Mouse (Mus musculus): Measurements from ENCODE around the gene Syde2. TPM values are rescaled to one million over a fixed set of nuclear protein-coding genes. Genes with fewer than 3 reads are reported as not detected.
"Not testable (repeated sequence)": the region's sequence is repeated elsewhere in the genome, so short reads cannot be mapped to it uniquely, and the experiment has no call there.

Gene Syde2
- polyA plus RNA-seq, 1 experiment, result 1.3 TPM

DNA sequence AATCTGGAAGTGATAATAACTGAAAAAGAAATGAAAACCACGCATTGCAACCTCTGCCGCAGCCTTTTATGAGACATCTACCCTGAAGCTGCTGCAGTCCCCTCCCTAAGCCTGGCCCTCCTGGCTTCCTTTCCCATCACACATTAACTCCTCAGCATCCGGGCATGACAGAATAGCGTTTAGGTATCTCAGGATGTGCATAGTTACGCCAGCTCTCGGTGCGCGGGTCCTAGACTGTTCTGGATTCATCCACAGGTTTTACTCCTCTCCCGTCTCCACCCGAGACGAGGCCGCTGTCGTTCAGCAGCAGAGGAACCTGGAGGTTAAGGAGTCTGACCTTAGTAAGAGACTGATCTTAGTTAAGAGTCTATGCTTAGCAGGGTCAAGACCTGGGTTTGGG lies 3.5 kb downstream of the Syde2 start:
- WGBS, result 89% methylated on average over 13 of the region's 13 CpGs

DNA sequence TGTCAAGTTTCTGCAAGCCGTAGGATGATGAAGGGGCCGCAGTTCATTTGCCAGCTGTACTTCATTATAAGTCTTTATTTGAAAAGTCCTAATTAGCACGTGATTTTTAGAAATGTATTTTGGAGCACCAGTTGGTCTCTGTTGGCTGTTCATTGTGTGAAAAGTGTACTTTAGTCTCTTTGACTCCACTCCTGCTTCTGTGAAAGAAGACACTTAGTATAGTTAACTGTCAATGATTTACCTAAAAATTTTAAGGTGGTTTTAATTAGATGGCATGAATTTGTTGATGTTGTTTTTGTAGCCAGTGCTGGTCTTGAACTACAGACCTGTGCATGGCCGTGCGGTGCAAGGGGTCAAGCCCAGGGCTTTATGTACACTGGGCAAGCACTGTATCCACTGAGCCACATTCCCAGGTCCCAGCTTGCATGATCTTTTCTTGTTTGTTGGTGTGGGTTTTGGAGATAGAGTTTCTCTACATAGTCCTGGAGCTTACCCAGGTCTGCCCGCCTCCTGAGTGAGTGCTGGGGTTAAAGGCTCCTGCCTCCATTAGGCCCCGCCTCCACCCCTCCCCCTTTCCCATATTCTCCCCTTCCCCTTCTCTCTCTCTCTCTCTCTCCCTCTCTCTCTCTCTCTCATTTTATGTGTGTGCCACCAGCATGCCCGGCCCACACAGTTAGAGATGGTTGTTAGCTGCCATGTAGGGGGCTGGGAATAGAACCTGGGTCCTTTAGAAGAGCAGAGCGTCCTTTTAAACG lies 4.5 kb downstream of the Syde2 start:
- WGBS, result 86% methylated on average over 10 of the region's 10 CpGs
- no peak overlapping the region for H3K4me3 ChIP-seq (replicated peaks; ENCODE audit: insufficient read depth, low read depth, low read length)

More for the DNA sequence above, 3.5 kb downstream of the Syde2 start:
- no peak for DNase-seq
- Histone ChIP-seq H3K4me3 (replicated peaks; ENCODE audit: insufficient read depth, low read depth, low read length) (no peak overlapping the region), H3K27me3 (ENCODE audit: control insufficient read depth, insufficient read depth, low read length) (peaks cover 1% of the 10 kb centered on the region; the same call in 1 of the 2 replicates), H3K27ac (ENCODE audit: insufficient read depth, low read length) (no peak overlapping the region), H3K4me1 (ENCODE audit: control insufficient read depth, insufficient read depth, low read length) (0 out of 2 replicates have a peak, but pooled peaks cover 2% of the 10 kb centered on the region)
- TF ChIP-seq CTCF (IDR thresholded peaks at IDR 0.05; ENCODE audit: borderline replicate concordance, insufficient read depth, low read depth, low read length) (no peak), POLR2A (IDR thresholded peaks at IDR 0.05; ENCODE audit: borderline replicate concordance, insufficient read depth, low read length) (no peak)

DNA sequence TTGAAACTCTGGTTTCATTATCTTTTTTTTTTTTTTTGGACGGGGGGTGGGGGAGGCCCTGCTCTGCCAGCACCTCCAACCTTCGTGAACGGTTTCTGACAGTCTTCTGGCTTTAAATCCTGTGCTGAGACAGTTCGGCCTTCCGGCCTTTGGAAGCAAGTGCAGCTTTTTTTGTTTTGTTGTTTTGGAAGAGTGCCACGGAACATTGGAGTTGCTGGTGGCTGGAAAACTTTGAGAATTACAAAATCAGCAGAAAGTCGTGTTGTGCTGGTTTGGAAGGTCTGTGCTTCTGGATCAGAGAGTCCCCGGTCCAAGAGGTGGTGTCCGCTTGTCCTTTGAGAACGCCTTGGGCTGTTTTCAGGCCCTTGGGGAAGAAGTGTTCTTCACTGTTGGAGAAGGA lies 5.1 kb downstream of the Syde2 start:
- Histone ChIP-seq H3K27me3 (ENCODE audit: control insufficient read depth, insufficient read depth, low read length) (no peaks in the 10 kb centered on the region; the same call in 1 of the 2 replicates), H3K4me3 (replicated peaks; ENCODE audit: insufficient read depth, low read depth, low read length) (no peak overlapping the region), H3K4me1 (ENCODE audit: control insufficient read depth, insufficient read depth, low read length) (no peaks in the 10 kb centered on the region), H3K27ac (ENCODE audit: insufficient read depth, low read length) (no peak overlapping the region)
- WGBS, result 39% methylated on average over 10 of the region's 10 CpGs
- DNase-seq, result peak in 1 of 2 experiments; percentile 34
- TF ChIP-seq CTCF (IDR thresholded peaks at IDR 0.05; ENCODE audit: borderline replicate concordance, insufficient read depth, low read depth, low read length) (no peak), POLR2A (IDR thresholded peaks at IDR 0.05; ENCODE audit: borderline replicate concordance, insufficient read depth, low read length) (no peak)

More for the DNA sequence above, 4.5 kb downstream of the Syde2 start:
- Histone ChIP-seq H3K27me3 (ENCODE audit: control insufficient read depth, insufficient read depth, low read length) (peaks cover 1% of the 10 kb centered on the region; the same call in 1 of the 2 replicates), H3K4me1 (ENCODE audit: control insufficient read depth, insufficient read depth, low read length) (0 out of 2 replicates have a peak, but pooled peaks cover 2% of the 10 kb centered on the region), H3K27ac (ENCODE audit: insufficient read depth, low read length) (no peak overlapping the region)
- TF ChIP-seq POLR2A (IDR thresholded peaks at IDR 0.05; ENCODE audit: borderline replicate concordance, insufficient read depth, low read length) (no peak), CTCF (IDR thresholded peaks at IDR 0.05; ENCODE audit: borderline replicate concordance, insufficient read depth, low read depth, low read length) (no peak)
- DNase-seq, result no peak

DNA sequence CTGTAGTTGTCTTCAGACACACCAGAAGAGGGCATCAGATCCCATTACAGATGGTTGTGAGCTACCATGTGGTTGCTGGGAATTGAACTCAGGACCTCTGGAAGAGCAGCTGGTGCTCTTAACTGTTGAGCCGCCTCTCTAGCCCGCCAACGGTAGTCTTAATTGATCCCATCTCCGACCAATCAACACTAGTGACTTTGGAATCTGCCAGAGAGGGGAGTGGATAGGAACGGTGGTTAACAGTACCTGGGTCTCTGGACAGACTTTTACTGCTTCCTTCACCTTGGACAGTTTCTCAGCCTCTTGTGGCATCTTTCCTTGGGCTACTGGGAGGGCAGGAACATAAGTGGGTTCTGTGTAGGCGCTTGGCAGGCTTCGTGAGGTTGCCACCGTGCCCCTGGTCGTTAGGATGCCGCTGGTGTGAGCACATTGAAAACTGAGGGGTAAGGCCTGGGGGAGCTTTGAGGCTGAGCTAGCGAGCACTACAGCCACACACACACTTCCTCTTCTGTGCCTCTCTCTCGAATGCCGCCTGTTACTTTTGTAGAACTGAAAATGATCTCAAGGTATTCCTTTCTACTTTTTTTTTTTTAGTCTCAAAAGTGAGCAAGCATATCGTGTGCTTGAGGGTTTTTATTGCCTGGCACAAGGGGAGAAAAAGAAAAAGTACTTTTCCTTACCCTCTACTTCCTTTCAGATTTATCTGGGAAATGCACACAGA lies 6.0 kb downstream of the Syde2 start:
- DNase-seq, result no peak
- 80% methylated on average over 14 of the region's 14 CpGs for WGBS
- H3K4me3 ChIP-seq (replicated peaks; ENCODE audit: insufficient read depth, low read depth, low read length), result no peak overlapping the region
- no peaks in the 10 kb centered on the region for H3K27me3 ChIP-seq (ENCODE audit: control insufficient read depth, insufficient read depth, low read length)
- no peak for TF ChIP-seq CTCF (IDR thresholded peaks at IDR 0.05; ENCODE audit: borderline replicate concordance, insufficient read depth, low read depth, low read length)
- no peak for TF ChIP-seq POLR2A (IDR thresholded peaks at IDR 0.05; ENCODE audit: borderline replicate concordance, insufficient read depth, low read length)
- H3K4me1 ChIP-seq (ENCODE audit: control insufficient read depth, insufficient read depth, low read length), result no peaks in the 10 kb centered on the region
- H3K27ac ChIP-seq (ENCODE audit: insufficient read depth, low read length), result no peak overlapping the region

DNA sequence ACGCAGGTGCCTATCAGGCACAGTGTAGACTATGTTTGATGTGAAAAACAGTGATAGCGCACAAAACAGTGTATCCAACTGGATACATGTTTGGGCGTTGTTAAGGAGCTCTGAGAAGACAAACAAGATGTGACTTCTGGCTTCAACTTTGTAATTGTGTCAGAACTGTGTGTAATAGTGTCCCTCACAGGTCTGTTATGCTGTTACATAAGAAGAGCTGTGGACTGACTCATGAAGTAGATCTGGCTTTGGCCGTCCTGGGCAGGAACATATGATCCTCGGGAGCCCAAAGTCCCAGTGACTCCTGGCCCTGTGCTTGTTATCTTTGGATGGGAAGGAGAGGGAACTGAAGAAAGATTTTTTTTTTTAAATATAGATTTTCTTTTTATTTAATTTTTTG lies 7.8 kb downstream of the Syde2 start:
- 90% methylated on average over 5 of the region's 5 CpGs for WGBS
- DNase-seq, result no peak
- H3K27ac ChIP-seq (ENCODE audit: insufficient read depth, low read length), result no peak overlapping the region

DNA sequence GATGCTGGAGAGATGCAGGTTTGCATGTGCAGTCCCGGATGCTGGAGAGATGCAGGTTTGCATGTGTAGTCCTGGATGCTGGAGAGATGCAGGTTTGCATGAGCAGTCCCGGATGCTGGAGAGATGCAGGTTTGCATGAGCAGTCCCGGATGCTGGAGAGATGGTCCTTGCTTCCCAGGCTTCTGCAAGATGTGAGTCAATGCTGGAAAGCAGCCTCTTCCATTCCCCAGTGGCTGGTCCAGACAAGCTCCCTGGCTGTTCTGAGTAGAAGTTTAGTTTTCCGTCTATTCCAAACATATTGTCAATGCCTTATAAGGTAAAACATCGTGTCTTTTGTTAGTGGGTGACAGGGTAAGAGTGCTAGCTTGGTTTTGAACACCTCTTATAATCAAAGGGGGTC lies 8.9 kb downstream of the Syde2 start:
- not testable (repeated sequence) for H3K4me1 ChIP-seq (ENCODE audit: control insufficient read depth, insufficient read depth, low read length); H3K27me3 ChIP-seq (ENCODE audit: control insufficient read depth, insufficient read depth, low read length); DNase-seq; H3K27ac ChIP-seq (ENCODE audit: insufficient read depth, low read length); H3K4me3 ChIP-seq (replicated peaks; ENCODE audit: insufficient read depth, low read depth, low read length)
- WGBS, result 87% methylated on average over 5 of the region's 5 CpGs

More for the DNA sequence above, 7.8 kb downstream of the Syde2 start:
- Histone ChIP-seq H3K4me3 (replicated peaks; ENCODE audit: insufficient read depth, low read depth, low read length) (no peak overlapping the region), H3K27me3 (ENCODE audit: control insufficient read depth, insufficient read depth, low read length) (no peaks in the 10 kb centered on the region), H3K4me1 (ENCODE audit: control insufficient read depth, insufficient read depth, low read length) (no peaks in the 10 kb centered on the region)
- TF ChIP-seq CTCF (IDR thresholded peaks at IDR 0.05; ENCODE audit: borderline replicate concordance, insufficient read depth, low read depth, low read length) (no peak), POLR2A (IDR thresholded peaks at IDR 0.05; ENCODE audit: borderline replicate concordance, insufficient read depth, low read length) (no peak)

DNA sequence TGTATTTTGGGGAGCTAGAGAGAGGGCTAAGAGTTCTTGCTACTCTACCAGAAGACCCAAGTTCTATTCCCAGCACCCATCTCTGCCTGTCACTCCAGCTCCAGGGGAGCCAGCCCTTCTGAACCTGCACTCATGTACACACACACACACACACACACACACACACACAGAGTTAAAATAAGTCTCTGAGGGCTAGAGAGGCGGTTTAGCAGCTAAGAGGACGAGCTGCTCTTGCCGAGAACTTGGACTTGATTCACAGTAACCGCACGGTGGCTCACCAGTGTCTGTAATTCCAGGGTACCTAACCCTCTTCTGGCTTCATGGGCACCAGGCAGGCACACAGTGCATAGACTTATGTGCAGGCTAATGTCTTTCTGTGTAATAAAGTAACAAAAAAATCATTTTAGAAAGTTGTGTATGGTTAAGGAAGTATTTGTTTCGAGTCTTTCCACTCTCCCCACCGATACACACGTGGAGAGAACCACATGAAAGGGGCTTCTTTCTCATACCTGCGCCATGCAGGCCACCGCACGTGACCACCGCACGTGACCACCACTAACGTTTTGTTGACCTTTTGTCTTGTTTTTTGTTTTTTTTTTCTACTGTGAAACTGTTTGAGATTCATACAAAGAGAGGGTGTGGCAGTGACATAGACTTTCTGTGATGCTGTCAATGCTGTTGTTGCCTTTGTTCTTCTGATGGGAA lies 16.8 kb downstream of the Syde2 start:
- Histone ChIP-seq H3K4me1 (ENCODE audit: control insufficient read depth, insufficient read depth, low read length) (no peaks in the 10 kb centered on the region), H3K4me3 (replicated peaks; ENCODE audit: insufficient read depth, low read depth, low read length) (no peak overlapping the region), H3K27me3 (ENCODE audit: control insufficient read depth, insufficient read depth, low read length) (no peaks in the 10 kb centered on the region), H3K27ac (ENCODE audit: insufficient read depth, low read length) (no peak overlapping the region)
- DNase-seq, result no peak
- TF ChIP-seq POLR2A (IDR thresholded peaks at IDR 0.05; ENCODE audit: borderline replicate concordance, insufficient read depth, low read length) (no peak), CTCF (IDR thresholded peaks at IDR 0.05; ENCODE audit: borderline replicate concordance, insufficient read depth, low read depth, low read length) (no peak)
- WGBS, result 90% methylated on average over 14 of the region's 14 CpGs

Data from cerebellum, adult 2 months (tissue).